Mouse (Mus musculus) stomach, postnatal 0 days (tissue): Measurements from ENCODE around the gene Anxa6. TPM values are rescaled to one million over a fixed set of nuclear protein-coding genes. Genes with fewer than 3 reads are reported as not detected.

Experiments used
- ATAC-seq: fragments of 200-750 bp; cut with Nextera tagmentation; 2 replicates; pipeline ENCODE4 v1.8.0; 2017; ENCODE audit not compliant: low FRiP score, low TSS enrichment
- DNase-seq: peaks from one replicate; pipeline ENCODE4 v3.0.0-alpha.2; 2016; ENCODE audit warnings: low spot score
- H3K27ac ChIP-seq: fragments of 300-500 bp; sonication (generic); replicated peaks from 2 replicates; pipeline ENCODE4 v1.5.1; 2014; ENCODE audit warnings: mild to moderate bottlenecking, control low read depth
- H3K27me3 ChIP-seq: fragments of 300-500 bp; sonication (generic); 2 replicates; pipeline ENCODE4 v1.6.1; 2014; ENCODE audit warnings: low read length; ENCODE audit not compliant: control insufficient read depth, insufficient read depth
- H3K36me3 ChIP-seq: fragments of 300-500 bp; sonication (generic); 2 replicates; pipeline ENCODE4 v1.6.1; 2014; ENCODE audit warnings: low read length, mixed read lengths; ENCODE audit not compliant: control insufficient read depth, insufficient read depth
- H3K4me1 ChIP-seq: fragments of 300-500 bp; sonication (generic); replicated peaks from 2 replicates; pipeline ENCODE4 v1.6.1; 2014; ENCODE audit warnings: antibody characterized with exemption; ENCODE audit not compliant: control insufficient read depth, insufficient read depth
- H3K4me2 ChIP-seq: fragments of 300-500 bp; sonication (generic); replicated peaks from 2 replicates; pipeline ENCODE4 v1.6.1; 2014; ENCODE audit warnings: low read depth, mild to moderate bottlenecking, control low read depth, moderate library complexity
- H3K4me3 ChIP-seq: fragments of 300-500 bp; sonication (generic); 2 replicates; pipeline ENCODE4 v1.5.1; 2014; ENCODE audit warnings: low read depth, low read length, control low read depth
- H3K9ac ChIP-seq: fragments of 300-500 bp; sonication (generic); 2 replicates; pipeline ENCODE4 v1.6.1; 2014; ENCODE audit warnings: mild to moderate bottlenecking, low read length, control low read depth, mixed read lengths
- H3K9me3 ChIP-seq: fragments of 300-500 bp; sonication (generic); 2 replicates; pipeline ENCODE4 v1.6.1; 2016; ENCODE audit warnings: low read length; ENCODE audit not compliant: control insufficient read depth
- CTCF ChIP-seq: IDR thresholded peaks from 2 replicates; pipeline ENCODE4 v1.5.1; 2016; ENCODE audit warnings: antibody characterized with exemption, low read depth, mild to moderate bottlenecking, moderate library complexity
- EP300 ChIP-seq: optimal IDR thresholded peaks from 2 replicates; pipeline ENCODE3; 2016; ENCODE audit warnings: antibody characterized with exemption
- WGBS: fragments of 180-500 bp; shearing (Covaris S2); extraction: QIAGEN DNeasy Blood & Tissue Kit; methylation state at CpG from one replicate; pipeline ENCODE4 v1.1.7; 2014; 5-methylcytosine and 5-hydroxymethylcytosine counted together
- polyA plus RNA-seq: library from polyadenylated mRNA; unstranded; fragments of >200 nt; fragmentation: Nextera tagmentation; extraction: Ambion mirVana; gene quantifications from 2 replicates; pipeline ENCODE4 v1.2.1, GENCODE M21; 2015

Gene Anxa6
- polyA plus RNA-seq, 1 experiment from 2014 or later = 141 TPM

DNA sequence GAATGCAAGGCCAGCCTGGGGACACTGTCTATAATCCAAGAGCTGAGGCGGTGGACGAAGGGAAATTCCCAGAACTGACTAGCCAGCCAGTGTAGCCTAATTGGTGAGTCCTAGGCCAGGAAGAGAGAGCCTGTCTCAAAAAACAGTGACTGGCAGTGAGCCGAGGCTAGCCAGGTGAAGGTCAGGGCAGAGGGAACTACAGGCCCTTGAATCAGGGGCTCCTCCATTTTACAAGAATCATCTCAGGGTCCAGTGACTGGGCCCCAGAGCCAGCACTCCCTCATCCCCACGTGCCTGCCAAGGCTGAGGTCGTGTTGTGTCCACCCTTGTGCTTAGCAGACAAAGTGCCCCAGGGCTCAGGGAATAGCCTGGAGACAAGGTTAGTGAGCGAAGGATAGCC lies 82.6 kb downstream of the Anxa6 start:
- Histone ChIP-seq H3K36me3 (no peaks in the 10 kb centered on the region), H3K4me1 (0 out of 2 replicates have a peak, but pooled peaks cover 3% of the 10 kb centered on the region), H3K9me3 (no peaks in the 10 kb centered on the region), H3K4me3 (no peak overlapping the region), H3K27ac (no peak overlapping the region), H3K4me2 (no peak overlapping the region), H3K27me3 (no peaks in the 10 kb centered on the region), H3K9ac (no peak overlapping the region)
- 90% methylated on average over 6 of the region's 6 CpGs for WGBS
- DNase-seq (no peak), ATAC-seq (no peak)
- TF ChIP-seq EP300 (no peak), CTCF (no peak)

DNA sequence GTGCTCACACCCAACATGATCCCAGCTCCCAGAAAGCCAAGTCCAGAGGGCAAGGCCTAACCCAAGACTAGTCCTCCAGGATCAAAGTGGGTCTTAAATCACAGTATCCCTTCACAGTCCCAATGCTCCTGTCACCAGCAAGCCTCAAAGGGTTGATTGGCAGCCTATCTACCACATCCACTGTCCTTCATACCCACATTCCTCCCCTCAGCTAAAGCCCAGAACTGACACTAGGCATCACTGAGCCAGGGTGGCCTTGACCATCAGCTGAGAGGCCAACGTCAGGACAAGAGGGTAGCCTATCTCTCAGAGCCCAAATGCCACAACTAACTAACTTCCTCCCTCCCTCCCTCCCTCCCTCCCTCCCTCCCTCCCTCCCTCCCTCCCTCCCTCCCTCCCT lies 83.5 kb downstream of the Anxa6 start:
- Histone ChIP-seq H3K36me3 (no peaks in the 10 kb centered on the region), H3K27ac (no peak overlapping the region), H3K27me3 (no peaks in the 10 kb centered on the region), H3K4me3 (no peak overlapping the region), H3K4me1 (0 out of 2 replicates have a peak, but pooled peaks cover 3% of the 10 kb centered on the region), H3K4me2 (no peak overlapping the region), H3K9ac (no peak overlapping the region), H3K9me3 (no peaks in the 10 kb centered on the region)
- no peak for ATAC-seq
- no peak for DNase-seq
- no peak for TF ChIP-seq EP300
- TF ChIP-seq CTCF = no peak
- 67% methylated on average over 1 of the region's 1 CpGs for WGBS

DNA sequence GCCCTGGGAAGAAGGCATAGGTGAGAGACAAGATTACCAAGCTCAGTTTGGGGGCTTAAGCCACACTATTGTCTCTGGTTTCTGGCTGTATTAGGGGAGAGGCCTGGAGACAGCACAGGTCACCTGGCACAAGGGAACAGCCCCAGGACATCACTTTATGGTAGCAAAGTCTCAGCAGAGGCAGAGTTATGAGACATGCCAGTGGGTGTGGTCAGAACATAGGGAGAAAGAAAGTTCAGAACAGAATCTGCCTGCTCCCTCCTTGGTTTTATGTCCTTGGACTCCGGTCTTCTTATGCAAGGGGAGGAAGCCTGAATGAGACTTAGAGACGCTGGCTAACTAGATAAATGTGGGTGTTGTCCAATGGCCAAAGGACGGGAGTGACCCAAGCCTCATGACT lies 88.5 kb downstream of the Anxa6 start:
- H3K9me3 ChIP-seq = no peaks in the 10 kb centered on the region
- no peaks in the 10 kb centered on the region for H3K4me1 ChIP-seq
- H3K27me3 ChIP-seq = no peaks in the 10 kb centered on the region
- DNase-seq (no peak), ATAC-seq (peak; percentile 2; the same call in 1 of the 2 replicates)
- no peak overlapping the region for H3K4me2 ChIP-seq
- H3K27ac ChIP-seq = no peak overlapping the region
- TF ChIP-seq EP300 (no peak), CTCF (no peak)
- H3K4me3 ChIP-seq = no peak overlapping the region
- 71% methylated on average over 3 of the region's 3 CpGs for WGBS
- H3K9ac ChIP-seq = no peak overlapping the region
- H3K36me3 ChIP-seq = no peaks in the 10 kb centered on the region

DNA sequence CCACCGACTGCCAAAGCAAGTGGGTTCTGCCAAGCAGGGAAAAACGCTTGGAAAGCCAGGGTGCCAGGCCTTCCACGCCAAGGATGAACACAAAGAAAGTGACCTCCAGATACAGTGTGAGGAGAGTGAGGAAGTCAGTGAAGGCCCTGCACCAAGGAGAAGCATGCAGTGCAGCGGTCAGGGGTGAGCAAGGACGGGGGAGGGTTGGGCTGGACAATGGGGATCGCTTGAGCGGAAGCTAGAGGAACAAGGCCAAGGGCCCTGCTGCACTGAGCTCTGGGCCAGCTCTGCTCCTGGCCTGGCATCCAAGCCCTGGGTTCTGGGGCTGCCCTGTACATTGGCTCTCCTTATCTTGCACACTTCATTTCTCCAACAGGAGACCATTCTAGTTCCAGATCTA lies 93.2 kb downstream of the Anxa6 start:
- TF ChIP-seq CTCF = no peak
- no peak for TF ChIP-seq EP300
- no peak for ATAC-seq
- no peak for DNase-seq
- WGBS = 82% methylated on average over 7 of the region's 7 CpGs
- H3K4me1 ChIP-seq = no peaks in the 10 kb centered on the region
- H3K9me3 ChIP-seq = no peaks in the 10 kb centered on the region
- H3K36me3 ChIP-seq = peaks cover 19% of the 10 kb centered on the region
- no peaks in the 10 kb centered on the region for H3K27me3 ChIP-seq
- no peak overlapping the region for H3K9ac ChIP-seq
- no peak overlapping the region for H3K4me3 ChIP-seq
- no peak overlapping the region for H3K27ac ChIP-seq
- no peak overlapping the region for H3K4me2 ChIP-seq

DNA sequence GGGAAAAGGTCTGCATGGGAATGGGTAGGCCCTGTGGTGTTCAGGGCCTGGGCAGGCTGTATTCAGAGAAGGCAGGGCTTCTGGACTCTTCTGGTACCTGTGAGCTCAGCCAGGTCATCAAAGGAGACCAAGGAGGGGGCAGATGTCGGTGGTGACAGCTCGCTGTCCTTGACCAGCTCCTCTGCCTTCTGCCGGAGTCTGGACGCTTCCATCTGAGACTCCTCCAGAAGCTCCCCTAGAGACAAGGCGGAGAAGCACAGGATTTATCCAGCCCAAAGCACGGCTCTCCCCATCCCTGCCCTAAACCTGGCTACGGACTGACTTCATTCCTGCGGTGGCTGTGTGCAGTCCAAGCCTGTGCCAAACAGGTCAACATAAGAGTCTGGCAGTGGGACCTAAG lies 93.7 kb downstream of the Anxa6 start:
- Histone ChIP-seq H3K9me3 (no peaks in the 10 kb centered on the region), H3K36me3 (peaks cover 19% of the 10 kb centered on the region), H3K4me1 (no peaks in the 10 kb centered on the region), H3K4me2 (no peak overlapping the region), H3K9ac (no peak overlapping the region), H3K27me3 (no peaks in the 10 kb centered on the region), H3K27ac (no peak overlapping the region), H3K4me3 (no peak overlapping the region)
- 81% methylated on average over 8 of the region's 8 CpGs for WGBS
- DNase-seq (no peak), ATAC-seq (no peak)
- TF ChIP-seq EP300 (no peak), CTCF (no peak)

DNA sequence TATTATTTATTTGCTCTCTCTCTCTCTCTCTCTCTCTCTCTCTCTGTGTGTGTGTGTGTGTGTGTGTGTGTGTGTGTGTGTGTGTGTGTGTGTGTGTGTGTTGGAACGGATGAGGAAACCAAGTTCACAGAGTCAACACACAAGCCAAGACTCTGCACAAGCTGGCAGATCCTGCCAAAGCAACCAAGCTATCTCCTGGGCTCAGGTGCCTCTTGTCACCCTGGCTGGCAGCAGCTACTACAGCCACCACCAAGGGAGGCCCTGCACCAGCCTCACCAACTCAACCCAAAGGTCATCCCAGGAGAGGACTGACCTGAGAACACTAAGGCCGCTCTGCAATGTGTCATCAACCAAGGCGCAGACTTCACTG lies 96.5 kb downstream of the Anxa6 start:
- WGBS = 66% methylated on average over 3 of the region's 3 CpGs
- ATAC-seq (peak; percentile 71), DNase-seq (no peak)
- TF ChIP-seq EP300 = no peak
- TF ChIP-seq CTCF = no peak
- H3K9me3 ChIP-seq = no peaks in the 10 kb centered on the region
- H3K4me2 ChIP-seq = no peak overlapping the region
- H3K4me1 ChIP-seq = no peaks in the 10 kb centered on the region
- H3K27me3 ChIP-seq = no peaks in the 10 kb centered on the region
- H3K4me3 ChIP-seq = no peak overlapping the region
- no peak overlapping the region for H3K9ac ChIP-seq
- peak overlapping the region; percentile 53 for H3K27ac ChIP-seq
- H3K36me3 ChIP-seq = peaks cover 21% of the 10 kb centered on the region
